Mouse (Mus musculus) stomach, embryonic 14.5 days (tissue): ENCODE data around the gene Hist1h2ag. TPM values are rescaled to one million over a fixed set of nuclear protein-coding genes. Genes with fewer than 3 reads are reported as not detected.
A peak's percentile ranks its signal among the peaks of the same experiment; 100 is the strongest.

ENCODE experiments used
- ATAC-seq: fragments of 200-750 bp; cut with Nextera tagmentation; 2 replicates; pipeline ENCODE4 v1.8.0; 2017; ENCODE audit warnings: low read depth, moderate TSS enrichment; ENCODE audit not compliant: insufficient number of reproducible peaks, insufficient read depth, low FRiP score
- H3K27ac ChIP-seq: fragments of 300-500 bp; sonication (generic); 2 replicates; pipeline ENCODE4 v1.5.1; 2014; ENCODE audit warnings: mild to moderate bottlenecking, low read length, moderate library complexity, mixed read lengths
- H3K27me3 ChIP-seq: fragments of 300-500 bp; sonication (generic); 2 replicates; pipeline ENCODE4 v1.6.1; 2014; ENCODE audit warnings: low read length, control low read depth, mixed read lengths; ENCODE audit not compliant: control insufficient read depth, insufficient read depth
- H3K36me3 ChIP-seq: fragments of 300-500 bp; sonication (generic); 2 replicates; pipeline ENCODE4 v1.6.1; 2014; ENCODE audit warnings: mild to moderate bottlenecking, control low read depth, low read length, moderate library complexity, mixed read lengths; ENCODE audit not compliant: control insufficient read depth, insufficient read depth
- H3K4me1 ChIP-seq: fragments of 300-500 bp; sonication (generic); 2 replicates; pipeline ENCODE4 v1.6.1; 2014; ENCODE audit warnings: low read length, control low read depth, mixed read lengths; ENCODE audit not compliant: control insufficient read depth, insufficient read depth
- H3K4me2 ChIP-seq: fragments of 300-500 bp; sonication (generic); replicated peaks from 2 replicates; pipeline ENCODE4 v1.6.1; 2014; ENCODE audit warnings: low read depth, low read length, control low read depth
- H3K4me3 ChIP-seq: fragments of 300-500 bp; sonication (generic); 2 replicates; pipeline ENCODE4 v1.5.1; 2014; ENCODE audit warnings: low read depth, low read length, control low read depth
- H3K9ac ChIP-seq: fragments of 300-500 bp; sonication (generic); replicated peaks from 2 replicates; pipeline ENCODE4 v1.6.1; 2014; ENCODE audit warnings: low read depth, mild to moderate bottlenecking, control low read depth, low read length, moderate library complexity, mixed read lengths
- H3K9me3 ChIP-seq: fragments of 300-500 bp; sonication (generic); 2 replicates; pipeline ENCODE4 v1.6.1; 2016; ENCODE audit warnings: low read depth, low read length, control low read depth; ENCODE audit not compliant: control insufficient read depth
- WGBS: fragments of 180-500 bp; shearing (Covaris S2); extraction: QIAGEN DNeasy Blood & Tissue Kit; methylation state at CpG from one replicate; pipeline ENCODE4 v1.1.7; 2014; 5-methylcytosine and 5-hydroxymethylcytosine counted together
- polyA plus RNA-seq: library from polyadenylated mRNA; unstranded; fragments of >200 nt; fragmentation: Nextera tagmentation; extraction: Ambion mirVana; gene quantifications from 2 replicates; pipeline ENCODE4 v1.2.1, GENCODE M21; 2014

Hist1h2ag gene
- polyA plus RNA-seq, 1 experiment from 2014 or later = 54.9 TPM

GRCm38 (mm10) chr13:22034443-22035266, 8.1 kb downstream of the Hist1h2ag start:
- Histone ChIP-seq H3K9ac (peak overlapping the region; percentile 47), H3K4me1 (peaks cover 5% of the 10 kb centered on the region; the same call in 1 of the 2 replicates), H3K27me3 (no peaks in the 10 kb centered on the region), H3K4me3 (peak overlapping the region; percentile 32), H3K36me3 (no peaks in the 10 kb centered on the region), H3K9me3 (no peaks in the 10 kb centered on the region), H3K4me2 (peak overlapping the region; percentile 66), H3K27ac (peak overlapping the region; percentile 85)
- under 1% methylated on average over 11 of the region's 14 CpGs for WGBS
- ATAC-seq = no peak; the same call in 1 of the 2 replicates

GRCm38 (mm10) chr13:22033741-22034442, 8.9 kb downstream of the Hist1h2ag start:
- no peak for ATAC-seq
- peaks cover 5% of the 10 kb centered on the region; the same call in 1 of the 2 replicates for H3K4me1 ChIP-seq
- H3K36me3 ChIP-seq = no peaks in the 10 kb centered on the region
- H3K4me2 ChIP-seq = peak overlapping the region; percentile 66
- no peaks in the 10 kb centered on the region for H3K9me3 ChIP-seq
- H3K27ac ChIP-seq = peak overlapping the region; percentile 85; the same call in 1 of the 2 replicates
- H3K27me3 ChIP-seq = no peaks in the 10 kb centered on the region
- H3K4me3 ChIP-seq = peak overlapping the region; percentile 32
- H3K9ac ChIP-seq = peak overlapping the region; percentile 47; the same call in 1 of the 2 replicates
- WGBS = 43% methylated on average over 5 of the region's 5 CpGs

GRCm38 (mm10) chr13:22030493-22030892, 12.3 kb downstream of the Hist1h2ag start:
- Histone ChIP-seq H3K9me3 (no peaks in the 10 kb centered on the region), H3K27me3 (no peaks in the 10 kb centered on the region), H3K4me2 (no peak overlapping the region), H3K4me3 (no peak overlapping the region), H3K27ac (no peak overlapping the region), H3K9ac (no peak overlapping the region), H3K36me3 (no peaks in the 10 kb centered on the region), H3K4me1 (no peaks in the 10 kb centered on the region)
- WGBS = 13% methylated on average over 4 of the region's 4 CpGs
- ATAC-seq = no peak

- H3K9ac ChIP-seq = no peak overlapping the region
- H3K27ac ChIP-seq = no peak overlapping the region
- no peaks in the 10 kb centered on the region for H3K9me3 ChIP-seq
- H3K4me3 ChIP-seq = no peak overlapping the region
- no peak for ATAC-seq
- no peaks in the 10 kb centered on the region for H3K36me3 ChIP-seq
- no peaks in the 10 kb centered on the region for H3K27me3 ChIP-seq
- H3K4me1 ChIP-seq = no peaks in the 10 kb centered on the region
- H3K4me2 ChIP-seq = no peak overlapping the region
- 42% methylated on average over 8 of the region's 8 CpGs for WGBS
These were observed 12.8 kb downstream of the Hist1h2ag start for GRCm38 (mm10) chr13:22029928-22030327.

GRCm38 (mm10) chr13:22028673-22029460, 13.9 kb downstream of the Hist1h2ag start:
- 2% methylated on average over 40 of the region's 40 CpGs for WGBS

GRCm38 (mm10) chr13:22026058-22027031, 16.4 kb downstream of the Hist1h2ag start:
- Histone ChIP-seq H3K4me1 (no peaks in the 10 kb centered on the region), H3K36me3 (no peaks in the 10 kb centered on the region), H3K9me3 (no peaks in the 10 kb centered on the region), H3K27me3 (no peaks in the 10 kb centered on the region), H3K4me2 (peak overlapping the region; percentile 54), H3K9ac (0 out of 2 replicates have a peak overlapping the region, but pooled peaks have one; percentile 26), H3K4me3 (peak overlapping the region; percentile 44), H3K27ac (no peak overlapping the region)
- ATAC-seq = peak; percentile 46; the same call in 1 of the 2 replicates
- WGBS = 1% methylated on average over 35 of the region's 35 CpGs

More at GRCm38 (mm10) chr13:22028673-22029460, 13.9 kb downstream of the Hist1h2ag start:
- Histone ChIP-seq H3K27ac (no peak overlapping the region; the same call in 1 of the 2 replicates), H3K9me3 (no peaks in the 10 kb centered on the region), H3K27me3 (no peaks in the 10 kb centered on the region), H3K4me3 (peak overlapping the region; percentile 32), H3K9ac (no peak overlapping the region; the same call in 1 of the 2 replicates), H3K4me2 (peak overlapping the region; percentile 36), H3K4me1 (no peaks in the 10 kb centered on the region), H3K36me3 (no peaks in the 10 kb centered on the region)
- peak; percentile 79 for ATAC-seq

GRCm38 (mm10) chr13:22022241-22022640, 20.5 kb downstream of the Hist1h2ag start:
- Histone ChIP-seq H3K9ac (0 out of 2 replicates have a peak overlapping the region, but pooled peaks have one; percentile 1), H3K4me3 (peak overlapping the region; percentile 50), H3K4me1 (no peaks in the 10 kb centered on the region), H3K4me2 (peak overlapping the region; percentile 81), H3K9me3 (no peaks in the 10 kb centered on the region), H3K36me3 (no peaks in the 10 kb centered on the region), H3K27ac (no peak overlapping the region), H3K27me3 (no peaks in the 10 kb centered on the region)
- peak; percentile 76; the same call in 1 of the 2 replicates for ATAC-seq
- under 1% methylated on average over 9 of the region's 9 CpGs for WGBS
